Mouse (Mus musculus): ENCODE data around the gene Tbc1d22a.
"Not testable (repeated sequence)": the region's sequence is repeated elsewhere in the genome, so short reads cannot be mapped to it uniquely, and the experiment has no call there.

The Tbc1d22a gene

GRCm38 (mm10) chr15:86178594-86178993, 35.7 kb upstream of the Tbc1d22a start:
- intact Hi-C loops (cut with DNase I) = no loop called here

- intact Hi-C loops (cut with DNase I) = no loop called here
These were observed 33.8 kb upstream of the Tbc1d22a start for GRCm38 (mm10) chr15:86180427-86180826.

GRCm38 (mm10) chr15:86181321-86181720, 32.9 kb upstream of the Tbc1d22a start:
- intact Hi-C loops (cut with DNase I) = not testable (repeated sequence)

- intact Hi-C loops (cut with DNase I) = no loop called here
These were observed 32.3 kb upstream of the Tbc1d22a start for GRCm38 (mm10) chr15:86181941-86182439.

GRCm38 (mm10) chr15:86182646-86183045, 31.6 kb upstream of the Tbc1d22a start:
- intact Hi-C loops (cut with DNase I) = no loop called here

- intact Hi-C loops (cut with DNase I) = no loop called here
These were observed 30.8 kb upstream of the Tbc1d22a start for GRCm38 (mm10) chr15:86183484-86183883.

GRCm38 (mm10) chr15:86184071-86184470, 30.2 kb upstream of the Tbc1d22a start:
- intact Hi-C loops (cut with DNase I) = no loop called here

GRCm38 (mm10) chr15:86184851-86185688, 29.2 kb upstream of the Tbc1d22a start:
- intact Hi-C loops (cut with DNase I) = no loop called here

GRCm38 (mm10) chr15:86185689-86186569, 28.3 kb upstream of the Tbc1d22a start, which contains the start of gene Cerk:
TSS of gene Cerk (minus strand) at chr15:86186141.
- intact Hi-C loops (cut with DNase I) = no loop called here

- intact Hi-C loops (cut with DNase I) = no loop called here
These were observed 27.6 kb upstream of the Tbc1d22a start for GRCm38 (mm10) chr15:86186686-86187085.

- intact Hi-C loops (cut with DNase I) = no loop called here
These were observed 26.1 kb upstream of the Tbc1d22a start for GRCm38 (mm10) chr15:86188186-86188585.

GRCm38 (mm10) chr15:86188746-86189470, 25.4 kb upstream of the Tbc1d22a start:
- intact Hi-C loops (cut with DNase I) = no loop called here

GRCm38 (mm10) chr15:86190387-86190786, 23.9 kb upstream of the Tbc1d22a start:
- intact Hi-C loops (cut with DNase I) = no loop called here

GRCm38 (mm10) chr15:86191505-86191904, 22.8 kb upstream of the Tbc1d22a start:
- intact Hi-C loops (cut with DNase I) = no loop called here

- intact Hi-C loops (cut with DNase I) = no loop called here
These were observed 22.3 kb upstream of the Tbc1d22a start for GRCm38 (mm10) chr15:86191933-86192332.

- intact Hi-C loops (cut with DNase I) = not testable (repeated sequence)
These were observed 19.4 kb upstream of the Tbc1d22a start for GRCm38 (mm10) chr15:86194676-86195453.

GRCm38 (mm10) chr15:86199052-86199451, 15.2 kb upstream of the Tbc1d22a start:
- intact Hi-C loops (cut with DNase I) = no loop called here

GRCm38 (mm10) chr15:86199482-86199881, 14.8 kb upstream of the Tbc1d22a start:
- intact Hi-C loops (cut with DNase I) = no loop called here

GRCm38 (mm10) chr15:86200169-86200568, 14.1 kb upstream of the Tbc1d22a start:
- intact Hi-C loops (cut with DNase I) = no loop called here

GRCm38 (mm10) chr15:86201095-86201494, 13.2 kb upstream of the Tbc1d22a start:
- intact Hi-C loops (cut with DNase I) = no loop called here

Data from adrenal gland (tissue).